Mouse (Mus musculus) liver, embryonic 11.5 days (tissue): ENCODE measurements at regions not wholly inside any gene's neighbourhood (a gene's known extent, or its start where the extent isn't known, plus 50 kb on each side); places are given as distances from the start of the nearest gene placed in this dataset.
A peak's percentile ranks its signal among the peaks of the same experiment; 100 is the strongest.

Experiments used
- ATAC-seq: fragments of 200-750 bp; cut with Nextera tagmentation; replicated peaks from 2 replicates; pipeline ENCODE4 v1.8.0; 2017; ENCODE audit warnings: moderate number of reproducible peaks, mild to moderate bottlenecking, moderate TSS enrichment, moderate library complexity; ENCODE audit not compliant: low FRiP score
- DNase-seq: peaks from one replicate; pipeline ENCODE4 v3.0.0-alpha.2; 2017; ENCODE audit warnings: low spot score
- H3K27ac ChIP-seq: fragments of 300-500 bp; sonication (generic); 2 replicates; pipeline ENCODE4 v1.5.1; 2014; ENCODE audit warnings: mild to moderate bottlenecking, low read depth, low read length, control low read depth
- H3K27me3 ChIP-seq: fragments of 300-500 bp; sonication (generic); replicated peaks from 2 replicates; pipeline ENCODE4 v1.6.1; 2014; ENCODE audit warnings: low read length, mixed read lengths; ENCODE audit not compliant: control insufficient read depth, insufficient read depth
- H3K36me3 ChIP-seq: fragments of 300-500 bp; sonication (generic); 2 replicates; pipeline ENCODE4 v1.6.1; 2014; ENCODE audit warnings: mild to moderate bottlenecking, low read length, moderate library complexity, mixed read lengths; ENCODE audit not compliant: control insufficient read depth, insufficient read depth
- H3K4me1 ChIP-seq: fragments of 300-500 bp; sonication (generic); replicated peaks from 2 replicates; pipeline ENCODE4 v1.6.1; 2014; ENCODE audit warnings: low read length, mixed read lengths; ENCODE audit not compliant: control insufficient read depth, insufficient read depth
- H3K4me2 ChIP-seq: fragments of 300-500 bp; sonication (generic); 2 replicates; pipeline ENCODE4 v1.6.1; 2014; ENCODE audit warnings: mild to moderate bottlenecking, control low read depth, moderate library complexity
- H3K4me3 ChIP-seq: fragments of 300-500 bp; sonication (generic); 2 replicates; pipeline ENCODE4 v1.5.1; 2014; ENCODE audit warnings: low read depth, low read length, control low read depth
- H3K9ac ChIP-seq: fragments of 300-500 bp; sonication (generic); 2 replicates; pipeline ENCODE4 v1.6.1; 2014; ENCODE audit warnings: low read depth, low read length, control low read depth
- H3K9me3 ChIP-seq: fragments of 300-500 bp; sonication (generic); 2 replicates; pipeline ENCODE4 v1.6.1; 2016; ENCODE audit warnings: low read length, inconsistent platforms, mixed read lengths; ENCODE audit not compliant: control insufficient read depth
- WGBS: fragments of 180-500 bp; shearing (Covaris S2); extraction: QIAGEN DNeasy Blood & Tissue Kit; methylation state at CpG from one replicate; pipeline ENCODE4 v1.1.7; 2014; 5-methylcytosine and 5-hydroxymethylcytosine counted together

GRCm38 (mm10) chr17:83953656-83954055, 105.9 kb upstream of the Haao start:
- H3K36me3 ChIP-seq = no peaks in the 10 kb centered on the region
- H3K4me3 ChIP-seq = no peak overlapping the region
- no peaks in the 10 kb centered on the region for H3K27me3 ChIP-seq
- no peak for ATAC-seq
- no peaks in the 10 kb centered on the region for H3K9me3 ChIP-seq
- H3K9ac ChIP-seq = no peak overlapping the region
- no peak overlapping the region for H3K4me2 ChIP-seq
- H3K4me1 ChIP-seq = peaks cover 33% of the 10 kb centered on the region
- no peak for DNase-seq
- peak overlapping the region; percentile 85; the same call in 1 of the 2 replicates for H3K27ac ChIP-seq
- WGBS = 69% methylated on average over 7 of the region's 7 CpGs

DNA sequence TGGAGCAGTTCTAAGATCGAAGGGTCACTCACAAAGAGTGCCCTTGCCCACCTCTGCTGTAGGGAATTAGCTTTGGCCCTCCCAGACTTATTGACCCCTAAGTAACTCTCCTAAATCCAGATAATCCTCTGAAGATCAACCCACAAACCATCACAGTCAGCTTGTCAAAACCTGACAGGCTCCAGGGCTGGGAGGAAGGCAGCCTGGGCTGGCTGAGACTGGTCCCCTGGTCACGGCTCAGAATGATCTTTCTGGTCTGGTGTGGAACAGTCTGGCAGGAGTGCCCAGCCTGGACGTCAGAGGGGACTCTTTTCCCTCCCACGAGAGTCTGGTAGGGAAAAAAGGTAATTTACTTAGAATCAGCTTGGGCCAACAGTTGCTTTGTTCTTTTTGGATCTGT, 99.0 kb upstream of the Haao start:
- ATAC-seq (no peak), DNase-seq (no peak)
- H3K4me3 ChIP-seq = no peak overlapping the region
- H3K9ac ChIP-seq = no peak overlapping the region
- H3K36me3 ChIP-seq = no peaks in the 10 kb centered on the region
- H3K27me3 ChIP-seq = no peaks in the 10 kb centered on the region
- no peak overlapping the region for H3K27ac ChIP-seq
- WGBS = 56% methylated on average over 4 of the region's 4 CpGs
- no peaks in the 10 kb centered on the region for H3K9me3 ChIP-seq
- H3K4me2 ChIP-seq = no peak overlapping the region
- no peaks in the 10 kb centered on the region for H3K4me1 ChIP-seq

GRCm38 (mm10) chr17:83939344-83939743, 91.6 kb upstream of the Haao start:
- no peaks in the 10 kb centered on the region for H3K27me3 ChIP-seq
- DNase-seq (no peak), ATAC-seq (no peak)
- H3K4me3 ChIP-seq = no peak overlapping the region
- H3K4me1 ChIP-seq = peaks cover 12% of the 10 kb centered on the region; the same call in 1 of the 2 replicates
- H3K4me2 ChIP-seq = no peak overlapping the region
- H3K9me3 ChIP-seq = no peaks in the 10 kb centered on the region
- no peaks in the 10 kb centered on the region for H3K36me3 ChIP-seq
- H3K27ac ChIP-seq = peak overlapping the region; percentile 16; the same call in 1 of the 2 replicates
- no peak overlapping the region for H3K9ac ChIP-seq
- 81% methylated on average over 10 of the region's 10 CpGs for WGBS

- Histone ChIP-seq H3K9ac (no peak overlapping the region), H3K4me3 (no peak overlapping the region), H3K4me2 (no peak overlapping the region), H3K27ac (peak overlapping the region; percentile 16; the same call in 1 of the 2 replicates), H3K4me1 (peaks cover 12% of the 10 kb centered on the region; the same call in 1 of the 2 replicates), H3K36me3 (no peaks in the 10 kb centered on the region), H3K9me3 (no peaks in the 10 kb centered on the region), H3K27me3 (no peaks in the 10 kb centered on the region)
- ATAC-seq = no peak
- DNase-seq = no peak
- WGBS = 69% methylated on average over 11 of the region's 11 CpGs
These were observed 91.0 kb upstream of the Haao start for GRCm38 (mm10) chr17:83938671-83939244.

DNA sequence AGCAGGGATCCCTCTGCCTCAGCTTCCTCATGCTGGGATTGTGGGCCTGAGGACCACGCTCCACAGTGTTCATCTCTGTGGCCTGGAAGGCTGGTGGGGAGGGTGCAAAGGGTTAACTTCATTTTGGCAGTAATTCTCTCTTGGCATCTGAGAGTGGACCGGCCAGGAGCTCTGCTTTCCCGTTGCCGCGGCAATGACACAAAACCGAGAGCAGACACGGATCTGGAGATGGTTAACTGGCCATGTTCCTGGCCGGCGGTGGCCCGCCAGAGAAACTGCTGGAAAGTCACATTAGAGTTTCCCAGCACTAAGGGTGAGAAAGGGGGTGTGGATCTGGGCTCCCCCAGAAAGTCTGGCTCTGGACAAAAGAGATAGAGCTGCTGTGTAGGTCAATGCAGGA, 89.8 kb upstream of the Haao start:
- 59% methylated on average over 10 of the region's 10 CpGs for WGBS
- no peak overlapping the region for H3K9ac ChIP-seq
- no peaks in the 10 kb centered on the region for H3K36me3 ChIP-seq
- H3K4me3 ChIP-seq = no peak overlapping the region
- H3K27ac ChIP-seq = no peak overlapping the region
- no peaks in the 10 kb centered on the region for H3K27me3 ChIP-seq
- DNase-seq (no peak), ATAC-seq (no peak)
- peaks cover 12% of the 10 kb centered on the region; the same call in 1 of the 2 replicates for H3K4me1 ChIP-seq
- no peak overlapping the region for H3K4me2 ChIP-seq
- H3K9me3 ChIP-seq = no peaks in the 10 kb centered on the region

DNA sequence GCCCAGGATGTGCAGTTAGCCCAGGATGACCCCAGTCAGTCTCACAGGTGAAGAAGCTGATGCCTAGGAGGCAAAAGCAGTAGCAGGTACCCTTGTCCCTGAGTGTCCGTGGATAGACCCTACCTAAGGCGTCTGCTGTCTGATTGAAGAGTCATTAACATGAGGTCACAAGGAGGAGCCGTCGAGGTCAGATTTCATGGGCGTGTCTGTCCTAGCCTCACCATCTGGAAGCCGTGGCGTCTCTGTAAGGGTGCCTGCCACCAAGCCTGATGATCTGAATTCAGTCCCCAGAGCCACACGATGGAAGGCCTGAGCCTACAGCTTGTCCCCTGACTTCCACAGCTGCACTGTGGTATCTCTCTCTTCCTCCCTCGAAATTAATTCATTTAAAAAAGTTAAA, 88.9 kb upstream of the Haao start:
- 57% methylated on average over 9 of the region's 9 CpGs for whole genome bisulfite sequencing
- no peaks in the 10 kb centered on the region for H3K36me3 ChIP-seq
- H3K9ac ChIP-seq = no peak overlapping the region
- ATAC-seq (no peak), DNase-seq (no peak)
- no peak overlapping the region for H3K27ac ChIP-seq
- no peaks in the 10 kb centered on the region for H3K27me3 ChIP-seq
- H3K4me2 ChIP-seq = no peak overlapping the region
- no peak overlapping the region for H3K4me3 ChIP-seq
- peaks cover 12% of the 10 kb centered on the region; the same call in 1 of the 2 replicates for H3K4me1 ChIP-seq
- H3K9me3 ChIP-seq = no peaks in the 10 kb centered on the region

DNA sequence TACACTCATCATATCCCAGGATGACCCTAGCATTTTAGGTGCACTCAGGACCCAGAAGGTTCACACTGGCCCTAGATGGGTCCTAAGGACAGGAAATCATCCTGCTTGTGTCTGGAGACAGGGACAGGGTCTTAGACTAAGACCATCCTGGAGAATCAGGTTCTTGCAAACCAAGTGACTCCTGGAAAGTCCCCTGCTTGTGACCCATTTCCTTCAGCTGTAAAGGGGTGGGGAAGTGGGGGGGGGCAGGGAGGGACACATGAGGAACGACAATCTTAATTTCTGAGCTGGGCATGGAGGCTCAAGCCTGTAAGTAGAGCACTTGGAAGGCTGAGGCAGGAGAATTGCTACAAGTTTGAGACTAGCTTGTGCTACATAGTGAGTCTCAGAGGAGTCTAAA, 88.2 kb upstream of the Haao start:
- Histone ChIP-seq H3K4me2 (no peak overlapping the region), H3K27me3 (no peaks in the 10 kb centered on the region), H3K36me3 (no peaks in the 10 kb centered on the region), H3K4me3 (no peak overlapping the region), H3K27ac (no peak overlapping the region), H3K9ac (no peak overlapping the region), H3K9me3 (no peaks in the 10 kb centered on the region), H3K4me1 (peaks cover 12% of the 10 kb centered on the region; the same call in 1 of the 2 replicates)
- DNase-seq (no peak), ATAC-seq (no peak)
- WGBS = 36% methylated on average over 1 of the region's 1 CpGs

GRCm38 (mm10) chr17:83935232-83935631, 87.5 kb upstream of the Haao start:
- Histone ChIP-seq H3K4me3 (no peak overlapping the region), H3K4me1 (peaks cover 12% of the 10 kb centered on the region; the same call in 1 of the 2 replicates), H3K4me2 (no peak overlapping the region), H3K9me3 (no peaks in the 10 kb centered on the region), H3K36me3 (no peaks in the 10 kb centered on the region), H3K27ac (no peak overlapping the region), H3K9ac (no peak overlapping the region), H3K27me3 (no peaks in the 10 kb centered on the region)
- WGBS = 60% methylated on average over 5 of the region's 5 CpGs
- DNase-seq = no peak
- no peak for ATAC-seq

DNA sequence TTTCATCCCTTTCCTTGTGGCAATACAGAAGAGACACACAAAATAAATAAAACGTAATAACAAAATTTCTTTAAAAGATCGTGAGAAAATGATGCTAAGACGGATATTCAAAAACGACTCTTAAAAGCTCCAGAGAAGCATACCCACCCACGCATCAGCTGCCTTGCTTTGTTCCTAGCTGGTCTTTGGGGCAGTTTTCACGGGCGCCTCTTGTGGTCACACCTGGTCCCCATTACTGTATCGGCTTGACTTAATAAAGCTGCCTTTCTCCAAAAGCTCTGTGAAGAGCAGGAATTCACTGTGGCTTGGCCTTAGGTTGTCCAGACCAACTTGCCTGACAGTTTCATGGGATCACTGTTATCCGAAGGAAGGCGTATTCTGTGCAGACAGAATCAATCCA, 86.0 kb upstream of the Haao start:
- Histone ChIP-seq H3K4me1 (peaks cover 8% of the 10 kb centered on the region; the same call in 1 of the 2 replicates), H3K36me3 (no peaks in the 10 kb centered on the region), H3K4me2 (no peak overlapping the region), H3K27me3 (no peaks in the 10 kb centered on the region), H3K27ac (no peak overlapping the region), H3K9me3 (no peaks in the 10 kb centered on the region), H3K9ac (no peak overlapping the region), H3K4me3 (no peak overlapping the region)
- DNase-seq (no peak), ATAC-seq (no peak)
- 76% methylated on average over 10 of the region's 10 CpGs for WGBS
